Mouse (Mus musculus) liver, embryonic 14.5 days (tissue): ENCODE data around the gene Ecpas.

Experiments used
- CTCF ChIP-seq: IDR thresholded peaks from 2 replicates; pipeline ENCODE4 v1.5.1; 2016; ENCODE audit warnings: antibody characterized with exemption, low read depth, control low read depth
- EP300 ChIP-seq: IDR thresholded peaks from 2 replicates; pipeline ENCODE4 v1.6.1; 2016; ENCODE audit warnings: antibody characterized with exemption, low read depth

GRCm38 (mm10) chr4:58886778-58887177, 25.8 kb downstream of the Ecpas start:
- TF ChIP-seq EP300 (no peak), CTCF (no peak)
